Mouse (Mus musculus): ENCODE measurements around the gene Pik3c2g. TPM values are rescaled to one million over a fixed set of nuclear protein-coding genes. Genes with fewer than 3 reads are reported as not detected.

The Pik3c2g gene
- polyA plus RNA-seq, 1 experiment from 2014 or later, result 1.0 TPM

DNA sequence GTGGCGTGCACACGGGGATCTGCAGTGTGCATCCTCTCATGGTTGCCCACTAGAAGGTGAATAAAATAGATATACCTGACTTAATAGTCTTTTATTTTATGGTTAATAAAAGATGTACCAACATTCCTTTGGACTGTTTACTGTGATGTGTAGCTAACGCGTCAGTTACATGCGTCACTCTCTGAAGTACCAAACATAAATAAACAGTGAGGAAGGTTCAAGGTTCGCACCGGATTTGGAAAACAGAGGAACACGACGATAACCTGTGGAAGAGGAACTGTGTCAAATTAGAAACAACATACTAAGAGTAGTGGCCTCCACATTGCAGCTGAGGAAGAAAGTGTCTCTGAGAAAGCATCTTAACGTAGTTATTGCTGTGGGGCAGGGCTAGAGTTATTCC is 402.6 kb downstream of the Pik3c2g start:
- H3K4me1 ChIP-seq (replicated peaks), result no peaks in the 10 kb centered on the region
- WGBS (ENCODE audit: insufficient replicate concordance), result 76% methylated on average over 10 of the region's 10 CpGs
- H3K9ac ChIP-seq, result no peak overlapping the region
- DNase-seq (no peak), ATAC-seq (ENCODE audit: low read depth) (no peak)
- H3K9me3 ChIP-seq (replicated peaks), result peaks cover 3% of the 10 kb centered on the region; the same call in 1 of the 2 replicates
- no peak overlapping the region for H3K4me2 ChIP-seq
- H3K27ac ChIP-seq, result no peak overlapping the region
- no peaks in the 10 kb centered on the region for H3K27me3 ChIP-seq
- H3K4me3 ChIP-seq (replicated peaks), result no peak overlapping the region
- no peaks in the 10 kb centered on the region for H3K36me3 ChIP-seq

DNA sequence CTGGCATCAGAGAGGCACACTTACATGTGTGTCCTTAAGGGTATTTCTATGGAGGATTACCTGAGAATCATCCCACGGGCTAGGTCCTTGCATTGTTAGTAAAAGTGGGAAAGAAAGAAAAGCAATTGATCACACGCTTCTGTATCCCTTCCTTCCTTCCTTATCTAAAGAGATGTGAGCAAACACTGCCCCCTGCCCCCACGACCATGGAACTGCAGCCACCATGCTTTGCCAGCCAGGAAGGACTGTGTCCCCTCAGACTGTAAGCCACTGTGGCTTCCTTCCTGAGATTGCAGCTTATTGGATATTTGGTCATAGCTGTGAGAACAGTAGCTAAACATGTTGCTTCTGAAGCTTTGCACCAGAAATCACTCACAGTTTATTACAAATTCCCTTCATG is 418.2 kb downstream of the Pik3c2g start:
- peaks cover 3% of the 10 kb centered on the region; the same call in 1 of the 2 replicates for H3K9me3 ChIP-seq (replicated peaks)
- WGBS (ENCODE audit: insufficient replicate concordance), result 53% methylated on average over 3 of the region's 3 CpGs
- no peak overlapping the region for H3K4me2 ChIP-seq
- no peak overlapping the region for H3K9ac ChIP-seq
- no peaks in the 10 kb centered on the region for H3K36me3 ChIP-seq
- no peak overlapping the region for H3K4me3 ChIP-seq (replicated peaks)
- H3K4me1 ChIP-seq (replicated peaks), result no peaks in the 10 kb centered on the region
- no peak for ATAC-seq (ENCODE audit: low read depth)
- H3K27me3 ChIP-seq, result no peaks in the 10 kb centered on the region
- DNase-seq, result no peak
- H3K27ac ChIP-seq, result no peak overlapping the region

Other genes with a start within 250 kb of the Pik3c2g start
- gene Rergl, start 85.2 kb upstream of the Pik3c2g start, polyA plus RNA-seq (2015; fragmentation: Nextera tagmentation; extraction: Ambion mirVana), result not detected in 2 replicates